Mouse (Mus musculus) monocyte, adult 5-6 weeks (primary cell): ENCODE results near the gene Pbrm1. TPM values are rescaled to one million over a fixed set of nuclear protein-coding genes. Genes with fewer than 3 reads are reported as not detected.

ENCODE experiments used
- ATAC-seq: fragments of 153-309, 156-312 bp; replicated peaks from 2 replicates; pipeline ENCODE4 v1.8.0; 2017; ENCODE audit warnings: mild to moderate bottlenecking; ENCODE audit not compliant: low TSS enrichment, insufficient number of reproducible peaks, severe bottlenecking, poor library complexity, low FRiP score
- total RNA-seq: library from RNA; stranded (forward); fragments of 200-1000, 200-491, 200-594 nt; gene quantifications from 3 replicates; pipeline ENCODE4 v1.2.3, GENCODE M21; 2017

Gene Pbrm1
- 41.7 to 67.0 TPM (median 49.4 TPM) in 3 replicates for total RNA-seq

GRCm38 (mm10) chr14:31018860-31019291 is at the start of gene Pbrm1, which contains the start of gene Gnl3:
TSS of gene Pbrm1 (plus strand) at chr14:31019138.
TSS of gene Gnl3 (minus strand) at chr14:31019152.
- peak; percentile 95 for ATAC-seq

GRCm38 (mm10) chr14:30974204-30974603 is 44.7 kb upstream of the Pbrm1 start:
- ATAC-seq, result no peak

- ATAC-seq, result no peak
These were observed 42.7 kb upstream of the Pbrm1 start for GRCm38 (mm10) chr14:30976222-30976621.

DNA sequence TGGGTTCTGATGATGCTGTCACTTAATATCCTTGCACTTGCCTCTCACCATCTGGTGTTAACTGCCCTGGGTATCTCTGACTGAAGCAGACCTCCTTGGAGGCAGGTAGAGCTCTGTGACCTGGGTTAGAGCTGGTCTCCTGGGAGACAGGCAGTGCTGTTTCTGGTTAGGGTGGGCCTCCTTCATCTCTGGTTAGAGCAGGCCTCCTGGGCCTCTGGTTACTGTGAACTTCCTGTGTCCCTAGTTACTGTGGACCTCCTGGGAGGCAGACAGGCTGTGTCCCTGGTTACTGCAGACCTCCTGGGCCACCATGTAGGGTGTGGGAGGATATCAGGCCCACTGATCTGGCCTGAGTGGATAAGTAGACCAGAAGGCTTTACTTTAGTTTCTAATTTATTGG is 22.5 kb upstream of the Pbrm1 start:
- ATAC-seq, result no peak

GRCm38 (mm10) chr14:31000356-31000755 is 18.6 kb upstream of the Pbrm1 start:
- ATAC-seq, result no peak

DNA sequence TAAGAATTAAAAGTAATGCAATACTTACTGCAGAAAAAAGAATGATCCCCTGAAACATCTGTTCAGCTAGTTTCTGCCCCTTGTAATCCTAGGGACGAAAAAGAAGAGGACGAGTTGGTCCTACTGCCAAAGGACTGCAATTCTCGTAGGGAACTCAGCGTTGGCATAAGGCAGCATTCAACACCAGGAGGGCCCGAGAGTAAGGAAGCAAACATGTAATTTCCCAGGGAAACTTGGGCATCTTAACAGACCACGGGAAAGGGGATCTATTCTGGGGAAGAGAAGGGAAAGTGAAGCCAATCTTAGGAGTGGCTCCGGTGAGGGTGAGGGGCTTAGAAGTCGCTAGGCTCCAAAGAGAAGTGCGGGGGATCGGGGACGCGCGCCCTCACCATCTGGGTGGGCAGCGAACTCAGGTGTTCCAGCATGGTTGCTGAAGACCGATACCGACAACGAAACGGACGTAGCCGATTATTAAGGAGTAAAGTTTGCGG is 18.1 kb upstream of the Pbrm1 start:
- ATAC-seq, result no peak

- ATAC-seq, result peak; percentile 84
These were observed 17.4 kb upstream of the Pbrm1 start, which contains the start of the genes Glt8d1 and Spcs1 for GRCm38 (mm10) chr14:31001307-31002205. TSS of gene Glt8d1 (plus strand) at chr14:31001400. TSS of gene Spcs1 (minus strand) at chr14:31001672.

- no peak for ATAC-seq
These were observed 14.4 kb upstream of the Pbrm1 start for GRCm38 (mm10) chr14:31004527-31004926.

- ATAC-seq, result no peak
These were observed 12.2 kb upstream of the Pbrm1 start for GRCm38 (mm10) chr14:31006779-31007178.

DNA sequence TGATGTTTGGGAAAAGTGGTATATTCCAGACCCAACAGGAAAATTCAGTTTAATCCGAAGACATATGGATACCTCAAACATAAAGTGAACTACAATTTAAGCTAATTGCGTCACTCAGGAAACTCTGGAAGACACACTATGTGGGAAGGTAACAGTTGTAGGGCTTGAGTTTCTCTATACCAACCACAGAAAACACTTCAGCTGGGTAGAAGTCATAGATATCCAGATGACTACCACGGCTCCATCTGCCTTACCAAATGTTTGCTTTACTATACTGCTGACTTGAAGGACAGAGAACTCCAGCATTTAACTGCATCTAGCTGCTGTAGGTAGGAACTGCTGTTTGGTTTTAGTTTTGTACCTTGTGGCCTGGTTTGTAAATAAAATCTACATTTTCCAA is 7.3 kb upstream of the Pbrm1 start:
- ATAC-seq, result no peak

DNA sequence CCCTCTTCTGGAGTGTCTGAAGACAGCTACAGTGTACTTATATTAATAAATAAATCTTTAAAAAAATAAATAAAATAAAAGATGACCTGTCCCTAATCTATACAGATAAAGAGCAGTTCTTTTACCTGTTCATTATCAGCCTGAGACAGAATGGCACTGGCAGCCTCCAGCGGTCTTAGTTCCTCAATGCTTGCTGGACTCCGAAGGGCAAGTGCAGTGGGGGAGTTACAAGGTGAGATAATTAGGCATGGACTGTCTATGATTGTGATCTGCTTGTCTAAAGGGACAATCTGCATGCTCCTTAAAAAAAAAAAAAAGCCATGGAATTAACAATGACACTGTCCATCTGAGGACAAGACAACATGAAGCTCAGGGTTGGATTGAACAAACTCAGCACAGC is 5.0 kb upstream of the Pbrm1 start:
- no peak for ATAC-seq

DNA sequence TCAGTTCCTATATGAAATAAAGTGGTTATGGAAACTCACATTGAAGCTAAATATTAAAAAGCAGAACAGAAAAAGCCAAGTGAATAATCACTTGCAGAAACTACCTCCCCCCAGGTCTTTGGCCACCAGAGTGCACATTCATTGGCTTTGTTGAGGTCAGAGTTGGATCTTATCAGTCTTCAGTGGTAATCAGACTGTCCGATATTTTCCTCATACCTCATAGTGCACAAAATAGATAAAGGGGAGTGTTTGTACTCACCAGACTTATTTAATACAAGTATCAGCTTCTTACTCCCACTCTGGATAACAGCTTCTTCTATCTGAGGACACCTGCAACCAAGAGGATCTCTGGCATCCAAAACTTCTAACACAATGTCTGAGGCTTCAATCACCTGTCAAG is 2.9 kb upstream of the Pbrm1 start:
- no peak for ATAC-seq

DNA sequence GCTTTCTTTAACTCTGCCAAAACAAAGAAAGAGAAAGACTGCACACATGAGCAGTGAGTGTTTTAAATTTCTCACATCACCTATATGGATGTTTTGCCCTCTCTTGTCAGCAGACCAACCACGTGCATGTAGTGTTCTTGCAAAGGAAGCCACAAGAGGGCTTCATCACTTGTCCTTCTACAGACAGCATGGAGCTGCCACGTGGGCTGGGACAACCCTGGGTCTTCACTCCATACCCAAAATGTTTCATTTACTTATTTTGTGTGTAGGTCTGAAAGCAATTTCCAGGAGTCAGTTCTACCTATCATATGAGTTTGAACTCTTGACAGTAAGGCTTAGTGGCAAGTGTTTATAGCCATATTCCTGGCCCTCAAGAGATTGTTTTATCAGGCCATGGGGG is 1.1 kb upstream of the Pbrm1 start:
- ATAC-seq, result no peak

GRCm38 (mm10) chr14:31019331-31020205 is 630 bp downstream of the Pbrm1 start:
- ATAC-seq, result peak; percentile 34; the same call in 1 of the 2 replicates

DNA sequence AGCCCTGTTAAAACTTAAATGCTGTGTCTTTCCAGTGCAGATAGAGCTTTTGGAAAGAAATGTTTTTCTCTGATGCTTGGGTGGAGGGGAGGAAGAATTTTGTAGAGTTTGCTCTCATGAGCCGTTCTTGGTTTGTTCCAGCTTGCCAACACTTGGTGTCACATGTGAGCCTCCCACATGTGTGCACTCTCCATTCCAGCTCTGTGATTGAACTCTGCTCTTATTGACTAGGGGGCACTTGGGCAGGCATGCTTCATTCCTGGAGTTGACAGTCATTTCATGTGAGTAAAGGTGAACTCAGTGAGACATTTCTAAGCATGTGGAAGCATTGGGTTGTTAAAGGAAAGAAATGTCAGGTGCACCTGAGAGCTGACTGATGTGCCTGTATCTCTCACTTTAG is 3.6 kb downstream of the Pbrm1 start:
- no peak for ATAC-seq

DNA sequence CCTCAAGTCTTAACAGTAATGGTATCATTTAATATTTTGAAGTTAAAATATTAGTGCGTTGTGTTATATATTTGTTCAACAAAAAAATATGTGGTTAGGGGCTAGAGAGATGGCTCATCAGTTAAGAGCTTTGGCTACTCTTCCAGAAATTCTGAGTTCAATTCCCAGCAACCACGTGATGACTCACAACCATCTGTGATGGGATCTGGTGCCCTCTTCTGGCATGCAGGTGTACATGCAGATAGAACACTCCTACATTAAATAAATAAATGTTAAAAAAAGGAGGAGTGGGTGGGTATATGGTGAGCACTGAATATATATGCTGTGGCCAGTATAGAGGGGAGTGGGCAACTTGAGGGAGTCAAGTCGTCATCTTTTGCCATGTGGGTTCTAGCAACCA is 6.8 kb downstream of the Pbrm1 start:
- no peak for ATAC-seq

GRCm38 (mm10) chr14:31045296-31045695 is 26.4 kb downstream of the Pbrm1 start:
- ATAC-seq, result no peak

DNA sequence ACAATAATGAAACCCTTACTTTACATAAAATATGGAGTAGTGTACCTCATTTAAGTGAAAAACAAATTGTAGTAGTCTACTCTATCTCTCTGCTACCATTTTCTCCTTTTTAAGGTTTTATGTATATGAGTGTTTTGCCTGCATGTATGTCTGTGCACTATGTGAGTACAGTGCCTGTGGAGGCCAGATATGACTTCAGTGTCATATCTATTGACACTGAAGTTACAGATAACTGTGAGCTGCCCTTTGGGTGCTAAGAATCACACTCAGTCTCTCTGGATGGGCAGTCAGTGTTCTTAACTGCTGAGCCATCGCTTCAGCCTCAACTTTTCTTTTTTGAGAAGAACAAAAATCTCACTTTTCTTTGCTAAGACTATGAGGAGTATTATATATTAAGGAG is 26.9 kb downstream of the Pbrm1 start:
- no peak for ATAC-seq

DNA sequence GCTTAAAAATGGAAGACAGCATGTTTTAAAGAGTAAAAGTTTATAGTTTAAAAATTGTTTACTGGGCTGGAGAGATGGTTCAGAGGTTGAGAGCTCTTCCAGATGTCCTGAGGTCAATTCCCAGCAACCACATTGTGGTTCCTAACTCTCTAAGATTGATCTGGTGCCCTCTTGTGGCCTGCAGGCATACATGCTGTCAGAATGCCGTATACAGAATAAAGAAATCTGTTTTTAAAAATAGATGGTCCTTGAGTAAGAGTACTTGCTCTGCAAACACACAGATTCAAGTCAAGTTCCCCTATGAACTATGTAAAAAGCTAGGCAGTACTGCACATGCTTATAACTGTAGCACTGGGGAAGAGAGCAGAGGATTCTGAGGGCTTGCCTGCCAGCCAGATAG is 43.3 kb downstream of the Pbrm1 start:
- ATAC-seq, result no peak
